Mouse (Mus musculus) retina, adult 2 months (tissue): ENCODE measurements at regions not wholly inside any gene's neighbourhood (a gene's known extent, or its start where the extent isn't known, plus 50 kb on each side); places are given as distances from the start of the nearest gene placed in this dataset.

Experiments used
- DNase-seq: peaks from one replicate; pipeline ENCODE4 v3.0.0-alpha.2; 2012; ENCODE audit warnings: low read depth, low spot score

DNA sequence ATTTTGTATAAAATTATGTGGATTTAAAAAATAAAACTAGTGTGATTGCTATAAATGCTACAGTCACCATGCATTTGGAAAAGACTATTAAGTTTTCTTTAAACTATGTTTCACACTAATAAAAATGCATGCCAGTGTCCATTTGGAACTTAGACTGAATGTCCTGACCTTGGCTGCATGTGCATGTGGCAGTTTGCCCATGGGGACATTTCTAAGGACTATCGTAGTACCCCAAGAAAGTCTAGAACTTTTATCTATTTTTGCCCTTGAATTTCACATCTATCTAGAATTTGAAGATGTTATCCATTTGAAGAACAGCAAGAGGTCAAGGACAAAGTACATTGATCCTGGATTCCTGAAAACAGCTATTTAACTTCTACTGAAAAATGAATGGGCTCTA is 745.9 kb downstream of the Tmem182 start:
- no peak for DNase-seq

DNA sequence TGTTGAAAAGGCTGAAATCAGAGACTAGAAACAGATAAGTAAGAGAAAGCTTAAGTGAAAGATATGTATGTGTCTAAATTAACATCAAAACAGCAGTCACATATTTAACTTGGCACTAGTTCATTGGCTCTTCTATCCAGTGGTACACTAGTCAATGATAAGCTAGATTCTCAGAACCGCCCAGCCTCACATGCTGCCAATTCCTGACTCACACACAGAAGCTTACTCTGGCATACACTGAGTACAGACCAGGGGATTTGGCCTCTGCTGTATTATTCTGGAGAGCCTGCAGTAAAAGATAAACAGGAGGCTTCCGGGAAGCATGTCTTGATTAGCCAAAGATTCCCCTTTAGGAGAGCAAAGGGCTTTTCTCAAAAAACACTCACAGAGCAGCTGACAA is 750.2 kb downstream of the Tmem182 start:
- no peak for DNase-seq

DNA sequence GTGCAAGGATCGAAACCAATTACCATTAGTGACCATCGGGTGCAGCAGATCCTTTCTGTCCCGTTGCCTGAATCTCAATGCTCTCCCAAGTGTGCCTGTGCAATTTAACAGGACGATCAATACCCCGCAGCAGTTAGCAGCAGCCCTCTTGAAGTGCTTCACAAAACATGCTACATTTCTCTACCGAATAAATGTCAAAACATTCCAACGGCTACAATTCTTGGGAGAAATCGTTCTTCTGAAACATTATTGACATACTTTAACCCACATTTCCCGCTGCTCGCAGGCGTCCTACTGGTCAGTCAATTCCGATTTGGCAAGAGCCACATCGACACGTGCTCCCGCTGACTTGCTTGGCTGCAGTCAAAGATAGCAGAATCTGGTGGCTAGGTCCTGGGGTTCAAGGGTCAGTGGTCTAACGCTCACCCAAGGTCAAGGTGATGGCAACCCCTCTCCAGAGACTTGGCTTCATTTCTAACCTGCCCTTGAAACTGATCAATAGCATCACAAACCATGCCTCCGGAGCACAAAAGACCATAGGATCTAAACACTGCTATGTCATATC is 753.8 kb downstream of the Tmem182 start:
- no peak for DNase-seq

DNA sequence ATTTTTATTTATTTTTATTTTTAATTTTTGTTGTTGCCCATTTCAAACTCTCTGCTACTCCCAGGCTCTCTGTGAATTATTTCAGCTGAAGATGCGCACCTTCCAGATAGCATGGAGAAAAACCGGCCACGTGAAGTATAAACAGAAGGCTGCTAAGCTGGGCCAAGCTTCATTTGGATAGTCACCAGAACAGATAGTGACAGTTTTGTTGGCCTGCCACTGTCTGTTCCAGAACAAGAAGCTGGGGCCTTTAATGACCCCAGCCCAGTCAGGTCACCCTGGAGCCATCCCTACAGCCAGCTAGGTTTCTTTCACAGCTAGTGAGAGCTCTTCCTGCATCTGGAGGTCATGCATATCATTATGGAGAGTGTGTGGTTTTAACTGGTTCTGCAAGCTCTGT is 754.6 kb downstream of the Tmem182 start:
- no peak for DNase-seq

DNA sequence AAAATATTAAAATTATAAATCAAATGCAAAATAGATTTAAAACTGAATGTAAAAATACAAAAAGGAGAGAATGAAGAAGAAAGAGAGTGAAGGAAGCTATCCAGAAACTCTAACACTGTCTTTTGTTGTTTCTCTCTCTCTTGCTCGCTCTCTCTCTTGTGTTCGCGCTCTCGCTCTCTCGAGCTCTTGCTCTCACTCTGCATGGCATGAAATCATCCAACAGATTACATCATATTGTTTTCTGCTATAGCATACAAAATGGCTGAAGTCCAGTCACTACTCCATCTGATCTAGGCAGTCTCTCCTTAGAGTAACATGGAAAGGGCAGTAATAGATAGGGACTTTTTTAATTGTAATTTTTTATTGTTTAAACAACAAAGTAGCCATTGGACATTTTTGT is 798.1 kb downstream of the Tmem182 start:
- DNase-seq: no peak

DNA sequence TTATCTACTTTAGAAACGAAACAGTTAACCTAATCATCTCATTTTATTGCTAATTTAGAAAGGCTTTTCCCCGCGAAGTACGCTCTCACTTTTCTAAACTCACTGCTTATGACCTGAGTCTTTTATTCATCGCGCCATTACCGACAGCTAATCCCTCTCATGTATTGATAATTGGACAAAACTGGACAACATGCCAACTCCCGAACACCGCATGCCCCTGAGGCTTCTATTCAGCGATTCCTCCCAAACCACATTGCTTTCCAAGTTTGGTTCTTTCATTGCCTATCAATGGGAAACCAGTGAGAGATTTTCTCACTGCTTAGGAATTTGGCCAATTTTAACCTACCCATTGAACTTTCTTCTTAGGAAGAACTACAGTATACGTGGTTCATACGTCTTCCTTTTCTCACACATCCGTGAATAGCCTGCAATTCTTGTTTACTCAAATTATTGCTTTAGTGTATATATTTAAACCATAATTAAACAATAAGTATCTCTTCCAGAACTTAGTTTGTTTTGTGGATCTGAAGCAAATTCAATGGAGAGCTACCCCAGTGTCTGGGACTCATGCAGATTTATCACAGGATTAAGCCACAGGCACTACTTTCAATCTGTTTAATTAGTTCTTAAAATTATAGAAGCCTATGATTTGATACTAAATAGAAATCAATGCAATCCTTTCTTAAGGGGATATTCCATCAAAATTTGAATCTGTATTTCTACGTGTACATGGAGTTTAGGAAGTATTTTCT is 799.8 kb downstream of the Tmem182 start:
- no peak for DNase-seq

DNA sequence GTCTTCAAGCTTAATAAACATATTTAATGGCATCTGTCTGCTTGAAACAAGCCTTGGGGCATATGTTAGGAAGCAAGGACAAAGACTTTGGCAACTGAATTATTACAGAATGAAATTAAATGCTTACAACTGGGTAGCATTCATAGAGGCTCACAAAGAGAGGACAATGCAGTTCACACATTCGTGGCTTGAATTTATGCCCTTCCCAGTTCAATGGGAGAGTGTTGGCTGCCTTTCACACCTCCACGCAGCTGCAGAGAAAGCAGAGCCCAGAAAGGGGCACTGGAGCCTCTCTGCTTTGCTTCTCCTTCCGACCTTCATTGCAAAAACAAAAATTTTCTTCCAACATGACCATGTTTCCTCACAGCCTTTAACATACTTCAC is 800.3 kb downstream of the Tmem182 start:
- DNase-seq: no peak

DNA sequence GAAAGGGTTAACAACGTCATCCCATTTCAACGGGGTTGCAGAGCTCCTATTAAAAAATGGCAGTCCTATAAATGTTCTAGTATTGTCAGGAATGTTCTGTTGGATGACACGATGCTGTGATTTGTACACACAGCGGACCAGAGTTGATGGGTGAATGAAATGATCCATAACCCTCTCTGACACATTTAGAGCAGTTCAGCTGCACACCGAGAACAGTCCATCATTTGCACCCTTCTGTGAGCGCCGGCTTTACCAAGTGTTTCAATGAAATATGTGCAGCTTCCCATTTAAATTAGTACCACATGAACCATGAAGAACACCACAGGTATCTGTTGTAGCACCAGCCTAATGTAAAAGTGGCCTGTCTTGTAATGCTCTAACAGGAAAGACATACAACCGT is 805.4 kb downstream of the Tmem182 start:
- DNase-seq: no peak

DNA sequence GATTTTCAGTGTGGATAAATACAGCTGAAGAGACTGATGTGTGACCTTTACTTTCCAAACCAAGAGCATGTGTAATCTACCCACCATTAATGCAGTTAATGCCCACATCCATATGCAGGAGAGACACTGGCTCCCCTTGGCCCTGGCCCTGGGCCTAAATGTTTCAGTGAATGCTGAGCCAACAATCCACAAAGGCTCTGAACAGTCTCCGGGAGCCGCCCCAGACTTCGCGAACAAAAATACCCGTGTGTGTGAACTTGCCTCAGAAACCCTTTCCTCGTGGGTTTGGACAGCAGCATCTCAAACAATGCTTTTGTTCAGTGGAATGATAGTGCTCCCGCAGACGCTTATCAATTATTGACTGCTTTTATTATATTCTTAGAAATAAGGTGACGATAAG is 846.4 kb downstream of the Tmem182 start:
- DNase-seq: no peak

DNA sequence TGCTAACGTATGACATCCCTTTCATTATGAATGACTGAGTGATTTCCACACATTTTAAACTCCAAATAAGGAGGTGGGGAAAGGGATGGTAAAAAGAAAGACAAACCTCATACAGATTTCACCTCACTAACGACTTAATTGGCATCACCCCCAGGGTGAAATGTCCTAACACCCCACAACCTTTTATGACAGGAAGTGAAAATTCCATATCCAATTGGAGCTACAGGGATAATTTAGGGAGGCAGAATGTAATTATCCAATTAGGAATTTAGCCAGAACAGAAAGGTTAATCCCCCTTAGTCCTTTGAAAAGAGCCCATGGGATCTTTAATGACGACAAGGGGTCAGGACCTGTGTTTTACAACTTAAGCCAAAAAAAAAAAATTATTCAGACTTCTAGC is 846.8 kb downstream of the Tmem182 start:
- no peak for DNase-seq

DNA sequence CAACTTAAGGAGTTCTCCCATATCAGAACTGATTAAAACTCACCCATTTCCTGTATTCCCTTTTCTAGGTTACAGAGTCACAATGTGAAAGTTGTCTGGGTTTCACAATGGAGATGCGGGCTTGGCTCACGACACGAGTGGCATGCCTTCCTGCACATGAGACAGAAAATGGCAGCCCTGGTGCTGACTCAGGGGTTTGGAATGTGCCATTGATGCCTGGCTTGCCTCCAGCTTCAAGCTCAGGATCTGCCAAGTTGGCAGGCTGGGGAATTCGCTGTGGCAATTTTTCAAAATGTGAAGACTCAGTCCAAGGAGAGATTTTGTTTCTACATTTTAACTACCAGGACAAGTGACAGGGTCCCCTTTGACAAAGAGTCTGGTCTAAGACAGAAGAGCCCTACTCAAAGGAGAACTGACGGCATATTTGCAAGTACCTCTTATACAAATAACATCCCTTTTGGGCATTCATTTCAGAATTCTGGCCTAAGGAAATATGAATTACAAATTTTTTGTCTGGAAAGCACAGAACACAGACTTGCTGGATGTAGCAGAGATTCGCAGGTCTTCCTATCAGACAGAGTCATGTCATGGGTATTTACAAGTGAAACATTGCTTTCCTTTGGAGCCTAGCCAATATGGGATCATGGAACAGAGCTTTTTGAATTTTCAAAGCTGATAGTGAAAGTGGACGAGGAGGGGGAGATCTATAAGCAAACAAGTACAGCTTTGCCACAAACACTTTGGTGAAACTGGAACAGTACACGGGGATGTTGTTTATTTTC is 847.4 kb downstream of the Tmem182 start:
- DNase-seq: peak; percentile 11

DNA sequence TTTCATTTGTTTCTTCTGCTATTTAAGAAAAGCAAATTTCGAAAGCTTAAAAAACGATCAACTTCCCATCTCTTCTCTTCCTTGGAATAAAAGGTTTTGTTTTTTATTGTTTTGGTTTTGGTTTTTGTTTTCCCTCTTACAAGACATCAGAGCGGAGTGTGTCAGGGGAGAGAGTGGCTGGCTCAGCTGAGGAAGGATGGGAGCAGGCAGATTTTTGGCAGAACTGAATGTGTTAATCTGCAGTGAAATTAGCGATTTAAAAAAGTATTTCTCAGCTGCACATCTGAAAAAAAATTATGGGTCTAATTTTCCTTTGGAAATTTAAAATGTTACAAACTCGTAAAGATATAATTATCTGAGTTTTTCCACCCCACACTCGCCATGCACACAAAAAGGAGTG is 868.7 kb downstream of the Tmem182 start:
- no peak for DNase-seq

DNA sequence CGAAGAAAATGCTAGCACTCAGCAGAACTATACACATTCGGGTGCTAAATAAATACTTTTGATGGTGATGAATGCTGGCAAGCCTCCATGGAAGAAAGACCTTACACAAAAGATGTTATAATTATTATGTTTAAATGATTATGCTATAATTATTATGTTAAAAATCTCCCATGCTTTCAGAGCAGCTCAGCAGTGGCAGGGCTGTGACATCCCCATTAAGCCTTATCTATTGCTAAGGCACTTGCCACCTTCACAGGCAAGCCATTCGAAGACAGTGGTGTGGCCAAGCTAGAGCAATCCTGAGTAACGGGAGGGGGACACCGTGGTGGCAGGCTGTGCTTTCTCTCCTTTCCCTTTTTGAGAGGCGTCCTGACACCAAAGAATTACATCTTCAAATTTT is 869.9 kb downstream of the Tmem182 start:
- DNase-seq: no peak

DNA sequence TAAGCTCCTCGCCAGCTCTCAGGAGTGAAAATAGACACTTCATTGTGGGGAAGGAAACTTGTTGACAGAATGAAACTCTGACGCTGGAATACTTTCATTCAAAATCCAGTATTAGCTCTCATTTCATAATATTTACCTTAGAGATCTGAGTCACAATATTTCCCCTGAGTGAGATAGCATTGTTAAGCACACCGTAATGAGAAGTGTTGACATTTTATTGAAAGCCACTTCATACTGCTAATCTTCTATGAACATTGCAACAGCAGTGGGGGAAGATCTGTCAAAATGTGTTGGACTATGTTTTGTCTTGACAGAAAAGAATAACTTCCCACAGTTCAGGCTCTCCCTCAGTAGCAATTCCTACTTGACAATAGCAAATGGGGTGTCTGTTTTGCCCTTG is 900.3 kb downstream of the Tmem182 start:
- no peak for DNase-seq

DNA sequence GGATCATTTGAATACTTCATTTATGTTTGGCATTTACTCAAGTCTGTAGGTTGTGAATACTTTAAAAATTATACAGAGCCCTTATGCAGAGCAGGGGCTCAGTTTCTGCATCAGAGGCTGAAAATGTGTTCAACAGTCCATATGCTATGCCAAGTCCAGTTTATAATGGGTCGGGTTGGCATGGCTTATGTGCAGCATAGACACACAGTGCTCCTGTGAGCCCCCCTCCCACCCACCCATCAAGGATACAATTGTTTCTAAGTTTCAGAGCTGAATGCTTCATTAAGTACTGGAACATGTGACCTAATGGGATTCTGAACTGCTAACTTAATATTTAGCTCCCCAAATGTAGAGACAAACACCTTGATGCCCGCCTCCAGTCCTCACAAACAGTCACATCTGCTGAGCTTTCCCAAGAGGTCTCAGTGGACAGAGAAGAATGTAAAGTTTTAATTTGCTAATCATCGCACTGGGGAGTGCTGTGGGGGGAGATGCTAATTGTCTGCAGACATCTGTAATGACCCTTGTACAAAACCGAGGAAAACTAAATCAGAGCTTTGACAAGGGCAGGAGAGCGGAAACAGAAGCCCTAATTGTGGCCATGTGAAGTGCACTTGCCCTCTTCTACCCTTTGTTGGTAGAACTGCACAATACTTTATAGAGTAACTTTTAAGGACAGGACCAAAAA is 937.4 kb downstream of the Tmem182 start:
- DNase-seq: no peak

DNA sequence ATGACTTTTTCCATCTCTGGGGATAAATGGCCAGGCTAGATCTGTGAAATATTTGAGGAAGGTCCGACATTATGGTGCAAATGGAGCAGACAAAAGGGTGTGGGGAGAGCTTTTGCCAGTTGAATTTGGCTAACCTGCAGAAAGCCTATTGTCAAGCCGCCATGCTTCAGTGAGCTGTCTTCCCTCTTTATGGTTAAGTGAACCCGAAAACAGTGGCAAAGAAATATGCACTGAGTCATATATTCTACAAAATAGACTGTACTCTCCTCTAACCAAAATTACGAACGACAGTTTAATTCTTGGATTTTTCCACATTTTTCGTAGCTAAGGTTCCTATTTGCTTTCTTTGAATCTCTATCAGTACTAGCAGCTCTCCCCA is 937.9 kb downstream of the Tmem182 start:
- DNase-seq: no peak

DNA sequence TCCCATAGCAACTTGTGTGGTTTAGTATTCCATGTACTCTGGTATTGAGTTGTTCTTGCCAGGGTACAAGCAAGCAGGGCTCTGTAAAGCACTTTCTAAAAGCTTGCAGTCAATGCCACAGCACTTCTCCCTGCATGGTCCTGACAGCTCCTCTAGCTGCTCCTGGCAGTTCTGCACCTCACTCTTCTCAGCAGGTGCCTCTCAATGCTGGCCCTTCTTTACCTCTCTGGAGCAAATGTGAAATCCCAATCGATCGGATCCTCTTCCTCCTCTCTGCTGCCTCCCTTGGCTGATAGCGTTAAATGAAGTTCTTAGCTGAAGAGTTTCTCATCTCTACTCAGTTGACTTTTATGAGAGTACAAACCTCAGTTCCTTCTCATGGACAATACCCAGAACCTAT is 939.1 kb downstream of the Tmem182 start:
- DNase-seq: no peak

DNA sequence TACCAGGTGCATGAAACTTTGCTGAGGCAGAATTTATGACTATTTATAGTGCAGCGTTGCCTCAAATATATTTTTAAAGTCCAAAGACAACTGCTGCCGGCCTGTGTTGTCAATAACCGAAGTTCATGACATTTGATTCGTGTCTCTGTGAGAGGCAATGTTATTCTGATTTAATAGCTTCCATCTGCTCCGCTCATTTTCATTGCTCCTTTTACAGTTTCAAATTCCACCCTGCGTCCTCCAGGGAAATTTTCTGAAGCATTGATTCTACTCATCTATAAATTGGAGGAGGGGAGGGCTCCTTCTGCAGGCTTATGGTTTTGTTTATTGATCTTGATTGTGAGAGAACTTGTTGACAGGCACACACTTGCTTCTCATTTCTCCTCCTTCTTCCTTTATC is 936.2 kb upstream of the Pou3f3 start:
- DNase-seq: no peak
